Mouse (Mus musculus): ENCODE measurements at regions not wholly inside any gene's neighbourhood (a gene's known extent, or its start where the extent isn't known, plus 50 kb on each side); places are given as distances from the start of the nearest gene placed in this dataset.

GRCm38 (mm10) chr2:75482484-75482883, 176.6 kb upstream of the Hnrnpa3 start:
- no peaks in the 10 kb centered on the region for H3K4me1 ChIP-seq (ENCODE audit: control insufficient read depth in 1 of 2, insufficient read depth in 2 of 2)
- in situ Hi-C loops (cut with MboI; ENCODE audit: low pct_ligation_motif_present, low pct_unique_long_range_greater_than_20kb, low sequenced_read_pairs) (no loop called here), dilution Hi-C loops (cut with MboI; ENCODE audit: extremely low pct_ligation_motif_present, extremely low pct_unique_long_range_greater_than_20kb, low sequenced_read_pairs) (no loop called here)
- no peaks in the 10 kb centered on the region for H3K79me2 ChIP-seq (replicated peaks; ENCODE audit: control insufficient read depth, extremely low read depth, insufficient read depth, poor library complexity, severe bottlenecking)
- no peak overlapping the region for H3K4me3 ChIP-seq (replicated peaks in 1 of 3; ENCODE audit: low read depth in 2 of 3, low read length in 2 of 3, poor library complexity in 1 of 3)
- DNase-seq (ENCODE audit: extremely low read depth) = no peak
- H3K9me3 ChIP-seq (replicated peaks; ENCODE audit: low read length) = no peaks in the 10 kb centered on the region
- no peak for TF ChIP-seq HCFC1 (IDR thresholded peaks at IDR 0.05; ENCODE audit: low read depth, low read length)
- no peak for TF ChIP-seq SMC3 (IDR thresholded peaks at IDR 0.05; ENCODE audit: low read depth, low read length)
- no peak overlapping the region for H3K4me2 ChIP-seq (ENCODE audit: insufficient read depth, low read depth, poor library complexity, severe bottlenecking)
- H3K27ac ChIP-seq (ENCODE audit: insufficient read depth, low read depth) = no peak overlapping the region
- no peaks in the 10 kb centered on the region for H3K36me3 ChIP-seq (replicated peaks in 1 of 2; ENCODE audit: control insufficient read depth in 1 of 2, insufficient read depth in 1 of 2, low read length in 1 of 2)
- no peaks in the 10 kb centered on the region for H3K27me3 ChIP-seq (replicated peaks)
- H3K9ac ChIP-seq (ENCODE audit: insufficient read depth, low read depth) = no peak overlapping the region

DNA sequence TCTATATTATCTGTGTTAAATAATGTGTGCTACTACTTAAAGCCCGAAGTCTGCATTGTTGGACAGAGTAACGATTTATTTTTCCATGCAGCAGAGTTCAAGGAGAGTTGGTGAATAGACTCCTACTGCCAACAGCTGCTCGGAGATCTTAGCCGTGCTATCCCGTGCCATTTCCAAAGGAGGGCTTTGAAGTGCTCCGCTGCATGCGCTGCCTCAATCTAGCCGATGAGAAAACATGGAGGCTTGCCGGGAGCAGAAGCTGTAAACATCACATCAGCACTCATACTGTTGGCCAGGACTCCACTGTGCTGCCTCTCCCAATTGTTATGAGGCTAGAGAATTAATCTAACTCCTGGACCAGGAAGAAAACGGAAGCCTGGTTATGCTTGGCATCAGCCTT, 174.1 kb upstream of the Hnrnpa3 start:
- no peaks in the 10 kb centered on the region for H3K36me3 ChIP-seq (replicated peaks in 1 of 2; ENCODE audit: control insufficient read depth in 1 of 2, insufficient read depth in 1 of 2, low read length in 1 of 2)
- H3K9me3 ChIP-seq (replicated peaks; ENCODE audit: low read length) = no peaks in the 10 kb centered on the region
- no peaks in the 10 kb centered on the region for H3K27me3 ChIP-seq (replicated peaks)
- H3K79me2 ChIP-seq (replicated peaks; ENCODE audit: control insufficient read depth, extremely low read depth, insufficient read depth, poor library complexity, severe bottlenecking) = no peaks in the 10 kb centered on the region
- no peak overlapping the region for H3K4me3 ChIP-seq (replicated peaks in 1 of 3; ENCODE audit: low read depth in 2 of 3, low read length in 2 of 3, poor library complexity in 1 of 3)
- TF ChIP-seq CHD1 (IDR thresholded peaks at IDR 0.05; ENCODE audit: low read depth, low read length) (no peak), MXI1 (IDR thresholded peaks at IDR 0.05; ENCODE audit: low read depth, low read length) (no peak), MAZ (IDR thresholded peaks at IDR 0.05; ENCODE audit: low read depth, low read length) (no peak), RAD21 (IDR thresholded peaks at IDR 0.05; ENCODE audit: low read depth, low read length) (no peak), MAX (IDR thresholded peaks at IDR 0.05; ENCODE audit: low read length) (no peak), E2F4 (IDR thresholded peaks at IDR 0.05; ENCODE audit: insufficient replicate concordance, low read depth, low read length) (no peak), RCOR1 (conservative IDR thresholded peaks at IDR 0.05; ENCODE audit: low read depth, low read length) (no peak), ZMIZ1 (IDR thresholded peaks at IDR 0.05; ENCODE audit: low read depth, low read length) (no peak), NRF1 (IDR thresholded peaks at IDR 0.05; ENCODE audit: low read depth, low read length) (no peak), EP300 (IDR thresholded peaks at IDR 0.05; ENCODE audit: low read length) (no peak), GABPA (IDR thresholded peaks at IDR 0.05; ENCODE audit: insufficient replicate concordance, low read depth, low read length) (no peak), TCF12 (IDR thresholded peaks at IDR 0.05; ENCODE audit: low read depth, low read length) (no peak), UBTF (IDR thresholded peaks at IDR 0.05; ENCODE audit: low read depth, low read length) (no peak), MEF2A (IDR thresholded peaks at IDR 0.05; ENCODE audit: borderline replicate concordance, low read depth, low read length) (no peak)
- no peak overlapping the region for H3K9ac ChIP-seq (ENCODE audit: insufficient read depth, low read depth)
- in situ Hi-C loops (cut with MboI; ENCODE audit: low pct_ligation_motif_present, low pct_unique_long_range_greater_than_20kb, low sequenced_read_pairs) = no loop called here
- dilution Hi-C loops (cut with MboI; ENCODE audit: extremely low pct_ligation_motif_present, extremely low pct_unique_long_range_greater_than_20kb, low sequenced_read_pairs) = no loop called here
- H3K27ac ChIP-seq (ENCODE audit: insufficient read depth, low read depth) = no peak overlapping the region
- no peak for DNase-seq (ENCODE audit: extremely low read depth)
- no peak overlapping the region for H3K4me2 ChIP-seq (ENCODE audit: insufficient read depth, low read depth, poor library complexity, severe bottlenecking)
- no peaks in the 10 kb centered on the region for H3K4me1 ChIP-seq (ENCODE audit: control insufficient read depth in 1 of 2, insufficient read depth in 2 of 2)
